Mouse (Mus musculus) megakaryocyte, embryonic 14.5 days (primary cell): ENCODE measurements around the gene Gpr33.

Experiments
- FLI1 ChIP-seq: IDR thresholded peaks from 2 replicates; pipeline ENCODE4 v1.6.1; 2012; ENCODE audit warnings: low read length, inconsistent platforms, mixed read lengths
- GATA1 ChIP-seq: IDR thresholded peaks from 3 replicates; pipeline ENCODE4 v1.6.1; 2012; ENCODE audit warnings: mixed read lengths, low read length, inconsistent platforms, borderline replicate concordance

- TF ChIP-seq FLI1 (no peak), GATA1 (no peak)
Observed at GRCm38 (mm10) chr12:52012159-52012558, 15.7 kb downstream of the Gpr33 start.
